Mouse (Mus musculus) erythroblast, embryonic 14.5 days (primary cell): ENCODE results near the gene Apol10a. TPM values are rescaled to one million over a fixed set of nuclear protein-coding genes. Genes with fewer than 3 reads are reported as not detected.
"Not testable (repeated sequence)": the region's sequence is repeated elsewhere in the genome, so short reads cannot be mapped to it uniquely, and the experiment has no call there.

Source experiments
- H3K27me3 ChIP-seq: 2 replicates; pipeline ENCODE4 v1.6.1; 2012; ENCODE audit warnings: inconsistent platforms; ENCODE audit not compliant: control insufficient read depth
- H3K36me3 ChIP-seq: 2 replicates; pipeline ENCODE4 v1.6.1; 2012; ENCODE audit warnings: mild to moderate bottlenecking, inconsistent platforms; ENCODE audit not compliant: control insufficient read depth
- H3K4me1 ChIP-seq: 2 replicates; pipeline ENCODE4 v1.6.1; 2012; ENCODE audit warnings: inconsistent platforms; ENCODE audit not compliant: control insufficient read depth
- H3K4me3 ChIP-seq: replicated peaks from 2 replicates; pipeline ENCODE3; 2012; ENCODE audit warnings: moderate library complexity, mild to moderate bottlenecking, inconsistent platforms
- H3K9me3 ChIP-seq: 2 replicates; pipeline ENCODE4 v1.6.1; 2012; ENCODE audit warnings: low read length, inconsistent platforms, mixed read lengths; ENCODE audit not compliant: control insufficient read depth
- GATA1 ChIP-seq: IDR thresholded peaks from 2 replicates; pipeline ENCODE4 v1.6.1; 2012; ENCODE audit warnings: low read length, inconsistent platforms, mixed read lengths
- polyA plus RNA-seq: library from polyadenylated mRNA; stranded (reverse); fragments of >175 nt; gene quantifications from 2 replicates; pipeline ENCODE4 v1.2.3, GENCODE M21; 2012

Apol10a gene
- not detected in 2 replicates for polyA plus RNA-seq

DNA sequence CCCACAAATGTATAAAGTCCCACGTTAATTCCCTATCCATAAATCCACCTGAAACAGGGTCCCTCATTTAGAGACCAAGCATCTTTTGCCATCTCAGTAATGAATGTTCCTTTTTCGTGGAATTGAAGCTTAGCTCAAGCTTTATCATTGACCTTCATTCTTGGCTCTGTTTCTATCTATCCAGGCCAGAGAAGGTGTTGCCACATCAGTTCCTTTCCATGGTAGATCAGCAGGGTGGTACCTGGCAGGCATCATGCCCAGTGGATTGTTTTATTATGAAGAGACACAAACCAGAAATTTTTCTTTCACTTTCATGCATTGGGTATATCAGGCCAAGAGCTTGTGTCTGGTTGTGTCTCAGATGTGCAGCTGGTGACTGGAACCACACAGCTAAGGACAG lies at the start of gene Apol10a:
TSS of gene Apol10a (plus strand) at position 355 of the 400 bp plus-strand sequence.
- H3K4me1 ChIP-seq, H3K36me3 ChIP-seq, H3K9me3 ChIP-seq, H3K4me3 ChIP-seq, H3K27me3 ChIP-seq: not testable (repeated sequence)

DNA sequence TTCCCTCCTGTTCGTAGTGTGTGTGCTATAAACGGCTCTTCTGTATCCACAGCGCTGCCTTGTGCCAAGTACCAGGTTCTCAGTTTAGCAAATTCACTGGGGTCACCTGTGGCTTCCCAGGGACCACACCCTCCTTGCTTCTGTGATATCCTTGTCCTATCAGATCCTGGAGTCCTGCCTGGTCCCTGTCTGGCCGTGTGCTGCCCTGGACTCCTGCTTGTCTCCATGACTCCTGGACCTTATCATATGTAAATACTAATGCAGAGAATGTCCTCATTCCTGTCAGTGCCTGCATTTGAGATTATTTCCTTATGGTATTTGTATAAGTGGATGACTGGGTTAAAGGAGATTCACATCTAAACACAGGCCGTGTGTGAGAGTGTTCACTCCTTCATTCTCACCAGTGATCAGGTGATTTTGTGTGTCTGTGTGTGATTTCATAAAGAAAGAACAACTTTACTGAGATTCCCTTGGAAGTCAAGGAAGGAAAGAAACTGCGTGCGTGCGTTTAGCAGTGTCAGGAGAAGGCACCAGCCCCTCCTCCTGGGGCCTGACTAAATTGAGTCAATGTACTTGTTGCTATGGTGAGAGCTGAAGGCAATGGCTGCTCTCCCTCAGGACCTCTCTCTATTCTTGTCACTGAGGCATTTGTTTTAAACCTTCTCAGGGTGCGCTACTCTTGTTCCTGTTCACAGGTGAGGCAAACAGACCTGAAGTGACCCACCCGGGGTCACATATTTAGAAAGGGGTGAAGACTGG lies 48.0 kb upstream of the Apol10a start:
- not testable (repeated sequence) for H3K36me3 ChIP-seq, H3K27me3 ChIP-seq, H3K9me3 ChIP-seq, H3K4me1 ChIP-seq, H3K4me3 ChIP-seq

DNA sequence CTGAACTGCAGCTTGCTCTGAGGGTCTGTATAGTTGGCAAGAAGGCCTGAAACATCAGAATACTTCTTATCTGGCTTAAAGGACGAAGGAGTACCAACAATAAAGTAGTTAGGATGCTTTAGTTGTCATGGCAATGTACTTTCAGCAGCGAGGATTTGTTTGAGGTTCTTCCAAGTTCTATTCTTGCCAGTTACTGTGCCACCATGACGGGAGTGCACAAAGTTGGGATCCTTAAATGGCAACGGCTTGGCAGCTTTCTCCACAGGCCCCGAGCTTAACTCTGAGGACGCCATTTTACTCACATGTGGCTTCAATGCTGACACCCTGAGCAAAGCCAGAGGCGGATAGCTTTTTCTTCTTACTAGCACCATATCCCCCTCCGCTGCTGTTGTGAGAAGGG lies 32.1 kb upstream of the Apol10a start:
- not testable (repeated sequence) for H3K36me3 ChIP-seq, H3K4me1 ChIP-seq, H3K9me3 ChIP-seq, H3K27me3 ChIP-seq, H3K4me3 ChIP-seq

DNA sequence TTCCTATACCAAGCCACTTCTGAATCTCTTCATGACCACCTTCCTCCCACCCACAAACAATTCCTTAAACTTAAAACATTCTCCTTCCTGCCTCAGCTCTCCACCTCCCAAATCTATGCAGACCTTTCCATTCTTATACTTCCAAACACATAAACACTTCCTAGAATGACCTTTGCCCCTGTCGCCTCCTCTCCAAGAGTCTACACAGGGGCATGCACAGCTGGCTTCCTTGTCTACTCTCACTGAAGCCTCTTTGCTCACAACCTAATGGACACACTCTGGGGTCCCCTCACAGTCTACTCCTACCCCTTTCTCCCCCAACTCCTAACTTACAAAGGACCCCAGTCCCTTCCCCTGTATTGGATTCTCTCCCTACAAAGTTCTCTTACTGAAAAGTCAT lies 31.2 kb upstream of the Apol10a start:
- not testable (repeated sequence) for H3K9me3 ChIP-seq, H3K4me1 ChIP-seq, H3K4me3 ChIP-seq

DNA sequence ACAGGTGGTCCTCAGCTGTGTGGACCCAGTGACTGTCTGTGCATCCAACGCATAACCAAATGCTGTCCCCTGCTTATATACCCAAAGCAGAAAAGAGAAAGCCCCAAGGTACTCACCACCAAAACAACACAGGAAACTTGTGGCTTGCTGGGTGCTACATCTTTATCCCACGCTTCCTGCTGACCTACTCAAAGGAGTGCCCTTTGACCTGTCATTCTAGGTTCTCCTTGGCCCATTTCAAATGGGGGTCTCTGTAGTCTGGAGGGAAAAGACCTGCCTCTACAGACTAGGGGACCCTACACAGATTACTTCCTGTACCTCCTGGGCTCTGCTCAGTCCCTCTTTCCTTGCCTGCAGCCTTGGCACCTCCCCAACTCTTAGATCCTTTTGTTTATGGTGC lies 29.5 kb upstream of the Apol10a start, which contains the start of gene Apol7b:
TSS of gene Apol7b (minus strand) at position 101 of the 400 bp plus-strand sequence.
- H3K9me3 ChIP-seq, H3K36me3 ChIP-seq, H3K27me3 ChIP-seq, H3K4me1 ChIP-seq, H3K4me3 ChIP-seq: not testable (repeated sequence)

More for the DNA sequence above, 31.2 kb upstream of the Apol10a start:
- H3K27me3 ChIP-seq, H3K36me3 ChIP-seq: not testable (repeated sequence)

DNA sequence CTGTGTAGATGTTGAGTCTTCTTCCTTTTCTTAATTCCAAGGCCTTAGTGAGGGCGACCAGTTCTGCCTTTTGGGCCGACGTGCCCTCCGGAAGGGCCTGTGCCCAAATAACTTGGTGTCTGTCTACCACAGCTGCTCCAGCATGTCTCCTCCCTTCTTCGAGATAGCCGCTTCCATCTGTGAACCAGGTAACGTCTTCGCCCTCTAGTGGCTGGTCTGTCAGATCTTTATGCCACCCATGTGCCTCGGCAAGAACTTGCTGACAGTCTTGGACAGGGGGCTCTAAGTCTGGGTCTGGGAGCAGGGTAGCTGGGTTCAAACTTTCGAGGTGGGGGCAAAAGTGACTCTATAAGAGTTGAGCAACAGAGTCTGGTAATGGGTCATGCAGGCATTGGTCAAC lies 26.9 kb upstream of the Apol10a start:
- H3K9me3 ChIP-seq, H3K36me3 ChIP-seq, H3K4me1 ChIP-seq, H3K4me3 ChIP-seq, H3K27me3 ChIP-seq: not testable (repeated sequence)

DNA sequence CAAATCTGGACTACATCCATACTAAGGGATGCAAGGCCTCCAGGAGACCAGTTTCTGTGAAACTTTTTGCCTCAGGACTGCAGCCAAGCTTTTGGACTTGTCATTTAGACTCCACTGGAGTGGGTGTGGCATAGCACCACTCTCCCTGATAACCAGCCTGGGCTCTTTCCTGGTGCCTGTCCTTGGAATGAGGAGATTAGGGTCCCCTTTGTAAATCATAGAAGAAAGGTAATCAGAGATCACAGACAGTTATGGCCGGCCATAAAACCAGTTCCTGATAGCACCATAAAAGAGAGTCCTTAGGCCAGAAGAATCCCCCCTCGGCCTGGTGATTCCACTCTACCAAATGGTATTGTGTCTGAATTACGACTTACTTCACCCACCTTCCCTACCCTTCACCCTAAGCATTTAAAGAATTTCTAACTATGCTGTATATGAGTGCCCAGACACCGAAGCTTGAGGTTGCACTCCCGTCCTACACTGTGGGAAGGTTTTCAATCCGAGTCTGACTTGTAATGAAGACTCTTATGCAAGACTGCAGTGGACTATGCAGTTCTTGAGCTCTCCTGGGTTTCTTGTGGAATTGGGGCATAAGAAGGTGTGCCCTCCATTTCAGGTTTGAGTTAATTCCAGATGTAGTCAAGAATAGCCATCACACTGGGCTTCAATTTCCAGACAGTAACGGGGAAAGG lies 2.0 kb upstream of the Apol10a start:
- H3K4me3 ChIP-seq, H3K27me3 ChIP-seq, H3K4me1 ChIP-seq, H3K9me3 ChIP-seq, H3K36me3 ChIP-seq: not testable (repeated sequence)

DNA sequence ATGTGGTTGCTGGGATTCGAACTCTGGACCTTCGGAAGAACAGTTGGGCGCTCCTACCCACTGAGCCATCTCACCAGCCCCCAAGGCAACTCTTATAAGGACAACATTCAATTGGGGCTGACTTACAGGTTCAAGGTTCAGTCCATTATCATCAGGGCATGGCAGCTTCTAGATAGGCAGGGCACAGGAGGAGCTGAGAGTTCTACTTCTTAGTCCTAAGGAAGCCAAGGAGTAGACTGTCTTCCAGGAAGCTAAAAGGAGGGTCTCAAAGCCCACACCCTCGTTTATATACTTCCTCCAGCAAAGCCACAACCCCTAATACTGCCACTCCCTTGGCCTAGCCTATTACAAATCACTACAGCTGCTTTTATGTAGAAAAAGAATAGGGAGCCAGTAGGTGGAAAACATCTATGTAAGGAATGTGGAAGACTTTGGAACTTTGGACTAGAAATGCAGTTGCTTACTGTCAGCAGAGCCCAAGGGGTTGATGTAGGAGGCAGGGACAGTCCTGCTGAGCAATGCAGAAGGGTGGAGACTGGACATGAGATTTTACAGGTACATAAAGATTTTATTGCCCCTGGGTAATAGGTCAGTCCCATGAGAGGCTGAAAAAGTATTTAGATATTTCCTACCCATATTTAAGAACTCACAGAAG lies 5.4 kb downstream of the Apol10a start:
- Histone ChIP-seq H3K36me3 (no peaks in the 10 kb centered on the region), H3K4me1 (no peaks in the 10 kb centered on the region)
- no peak for TF ChIP-seq GATA1

DNA sequence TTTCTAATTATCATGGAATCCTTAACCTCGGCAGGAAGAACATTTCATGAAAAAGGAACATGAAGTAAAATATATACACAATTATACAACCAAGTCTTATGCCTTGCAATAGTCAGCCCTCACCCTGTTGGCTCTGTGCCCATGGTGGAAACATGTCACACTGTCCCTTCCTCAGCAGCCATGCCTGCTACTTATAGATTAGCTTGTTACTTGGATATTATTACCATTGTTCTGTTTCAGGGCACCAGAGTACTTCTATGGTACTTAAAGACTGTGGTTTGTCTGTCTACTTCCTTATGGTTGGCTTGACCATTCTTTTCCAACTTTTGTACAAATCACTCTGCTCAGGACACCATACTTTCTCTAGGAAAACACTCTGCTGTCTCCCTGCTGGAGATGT lies 16.3 kb downstream of the Apol10a start:
- not testable (repeated sequence) for H3K36me3 ChIP-seq, H3K4me3 ChIP-seq, H3K27me3 ChIP-seq, H3K9me3 ChIP-seq, H3K4me1 ChIP-seq

More for the DNA sequence above, 5.4 kb downstream of the Apol10a start:
- H3K4me3 ChIP-seq, result no peak overlapping the region
- no peaks in the 10 kb centered on the region for H3K27me3 ChIP-seq
- no peaks in the 10 kb centered on the region for H3K9me3 ChIP-seq

DNA sequence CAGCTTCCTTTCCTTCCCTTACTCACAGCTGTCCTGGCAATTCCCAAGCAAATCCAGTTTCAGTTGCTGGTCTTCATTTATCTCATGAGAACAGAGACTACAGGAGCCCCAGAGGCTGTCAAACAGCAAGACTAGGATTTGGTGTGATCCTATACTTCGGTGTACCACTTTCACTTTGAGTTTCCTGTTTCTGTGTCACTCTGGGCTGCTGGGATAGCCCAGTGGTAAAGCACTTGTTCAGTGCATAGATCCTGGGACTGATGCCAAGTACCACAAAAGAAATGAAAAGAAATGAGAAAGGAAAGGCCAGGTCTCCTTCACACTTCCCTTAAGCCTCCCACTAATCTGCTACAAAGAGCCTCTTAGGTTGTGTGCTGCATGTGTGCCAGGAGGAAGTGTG lies 17.8 kb downstream of the Apol10a start:
- not testable (repeated sequence) for H3K4me3 ChIP-seq, H3K27me3 ChIP-seq, H3K9me3 ChIP-seq, H3K36me3 ChIP-seq, H3K4me1 ChIP-seq

DNA sequence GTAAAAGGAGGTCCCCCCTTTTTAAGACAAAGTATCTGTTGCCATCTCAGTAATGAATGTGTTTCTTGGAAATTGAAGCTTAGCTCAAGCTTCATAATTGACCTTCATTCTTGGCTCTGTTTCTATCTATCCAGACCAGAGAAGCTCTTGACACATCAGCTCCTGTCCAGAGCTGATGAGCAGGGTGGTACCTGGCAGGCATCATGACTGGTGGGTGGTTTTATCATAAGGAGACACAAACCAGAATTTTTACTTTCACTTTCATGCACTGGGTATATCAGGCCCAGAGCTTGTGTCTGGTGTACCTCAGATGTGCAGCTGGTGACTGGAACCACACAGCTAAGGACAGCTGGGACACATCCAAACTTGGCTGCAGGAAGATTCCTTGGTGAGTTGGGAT lies 31.1 kb downstream of the Apol10a start, which contains the start of gene Apol11a:
TSS of gene Apol11a (plus strand) at position 306 of the 400 bp plus-strand sequence.
- not testable (repeated sequence) for H3K4me1 ChIP-seq, H3K27me3 ChIP-seq, H3K36me3 ChIP-seq, H3K9me3 ChIP-seq, H3K4me3 ChIP-seq

DNA sequence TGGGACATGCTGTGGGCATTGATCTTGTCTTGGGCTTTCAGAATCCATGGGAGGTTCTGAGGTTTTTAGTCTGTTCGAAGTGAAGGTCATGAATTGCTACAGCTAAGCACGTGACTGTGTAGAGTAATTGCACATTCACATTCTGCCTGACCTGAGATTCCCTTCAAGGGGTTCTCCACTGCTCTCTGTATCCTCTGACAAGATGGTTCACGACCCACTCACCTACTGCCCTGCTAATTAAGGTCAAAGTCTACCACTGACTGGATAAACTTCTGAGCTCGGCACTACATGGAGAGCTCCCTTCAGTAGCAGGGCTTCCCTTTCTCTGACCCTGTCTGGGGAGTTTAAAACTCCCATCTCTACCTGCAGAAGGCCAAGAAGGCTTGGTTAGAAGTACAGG lies 43.7 kb downstream of the Apol10a start:
- not testable (repeated sequence) for H3K27me3 ChIP-seq, H3K36me3 ChIP-seq, H3K4me1 ChIP-seq, H3K9me3 ChIP-seq, H3K4me3 ChIP-seq

DNA sequence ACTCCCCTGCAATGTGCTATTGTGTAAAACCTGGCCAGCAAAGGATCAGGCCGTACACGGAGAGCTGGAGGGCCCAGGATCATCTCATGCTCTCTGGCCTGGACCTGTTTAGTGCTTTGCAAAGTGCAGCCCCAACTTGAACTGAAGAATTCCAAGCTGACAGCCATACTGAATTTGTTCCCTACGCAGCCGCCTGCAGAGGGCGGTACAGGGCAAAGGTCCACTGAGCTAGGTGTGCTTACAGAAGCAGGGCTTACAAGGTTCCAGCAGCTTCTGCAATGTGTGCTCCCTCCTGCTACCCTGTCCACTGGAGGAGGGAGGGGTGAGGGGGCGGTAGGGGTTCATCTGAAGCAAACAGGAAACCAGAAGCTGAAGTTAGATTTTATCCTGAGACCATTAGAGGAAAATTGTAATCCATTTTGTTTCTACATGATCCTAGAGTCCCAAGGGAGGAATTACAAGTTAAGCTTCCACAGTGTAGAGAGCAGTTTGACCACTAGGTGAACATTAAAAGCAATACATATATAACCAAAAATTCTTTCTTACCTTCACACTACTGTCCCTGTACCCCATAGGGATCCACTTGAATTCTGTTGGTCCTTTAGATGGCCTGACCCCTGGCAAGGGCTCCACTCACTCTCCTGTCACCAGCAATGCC lies 46.5 kb downstream of the Apol10a start:
- not testable (repeated sequence) for H3K4me3 ChIP-seq, H3K27me3 ChIP-seq, H3K4me1 ChIP-seq, H3K36me3 ChIP-seq, H3K9me3 ChIP-seq
